Mouse (Mus musculus) hindbrain, embryonic 11.5 days (tissue): ENCODE results near the gene Dlgap1. TPM values are rescaled to one million over a fixed set of nuclear protein-coding genes. Genes with fewer than 3 reads are reported as not detected.

Source experiments
- microRNA counts: library from miRNA; unstranded; fragments of <30 nt; microRNA quantifications from one replicate; lab custom pipeline; 2015
- polyA plus RNA-seq: library from polyadenylated mRNA; unstranded; fragments of >200 nt; fragmentation: Nextera tagmentation; extraction: Ambion mirVana; gene quantifications from 2 replicates; pipeline ENCODE4 v1.2.1, GENCODE M21; 2014

Dlgap1 gene
- polyA plus RNA-seq, 1 experiment from 2014 or later, result 4.4 TPM

MicroRNA genes within 50 kb of the gene (microRNA counts, 519-probe panel; counts per million panel counts)
- not detected for microRNA mmu-miR-1195 (lab: Ali Mortazavi, UCI)
